Mouse (Mus musculus) liver, embryonic 11.5 days (tissue): Measurements from ENCODE around the gene Cd244a. TPM values are rescaled to one million over a fixed set of nuclear protein-coding genes. Genes with fewer than 3 reads are reported as not detected.

Experiments
- ATAC-seq: fragments of 200-750 bp; cut with Nextera tagmentation; replicated peaks from 2 replicates; pipeline ENCODE4 v1.8.0; 2017; ENCODE audit warnings: moderate number of reproducible peaks, mild to moderate bottlenecking, moderate TSS enrichment, moderate library complexity; ENCODE audit not compliant: low FRiP score
- DNase-seq: peaks from one replicate; pipeline ENCODE4 v3.0.0-alpha.2; 2017; ENCODE audit warnings: low spot score
- H3K27ac ChIP-seq: fragments of 300-500 bp; sonication (generic); 2 replicates; pipeline ENCODE4 v1.5.1; 2014; ENCODE audit warnings: mild to moderate bottlenecking, low read depth, low read length, control low read depth
- H3K27me3 ChIP-seq: fragments of 300-500 bp; sonication (generic); replicated peaks from 2 replicates; pipeline ENCODE4 v1.6.1; 2014; ENCODE audit warnings: low read length, mixed read lengths; ENCODE audit not compliant: control insufficient read depth, insufficient read depth
- H3K36me3 ChIP-seq: fragments of 300-500 bp; sonication (generic); 2 replicates; pipeline ENCODE4 v1.6.1; 2014; ENCODE audit warnings: mild to moderate bottlenecking, low read length, moderate library complexity, mixed read lengths; ENCODE audit not compliant: control insufficient read depth, insufficient read depth
- H3K4me1 ChIP-seq: fragments of 300-500 bp; sonication (generic); replicated peaks from 2 replicates; pipeline ENCODE4 v1.6.1; 2014; ENCODE audit warnings: low read length, mixed read lengths; ENCODE audit not compliant: control insufficient read depth, insufficient read depth
- H3K4me2 ChIP-seq: fragments of 300-500 bp; sonication (generic); 2 replicates; pipeline ENCODE4 v1.6.1; 2014; ENCODE audit warnings: mild to moderate bottlenecking, control low read depth, moderate library complexity
- H3K4me3 ChIP-seq: fragments of 300-500 bp; sonication (generic); 2 replicates; pipeline ENCODE4 v1.5.1; 2014; ENCODE audit warnings: low read depth, low read length, control low read depth
- H3K9ac ChIP-seq: fragments of 300-500 bp; sonication (generic); 2 replicates; pipeline ENCODE4 v1.6.1; 2014; ENCODE audit warnings: low read depth, low read length, control low read depth
- H3K9me3 ChIP-seq: fragments of 300-500 bp; sonication (generic); 2 replicates; pipeline ENCODE4 v1.6.1; 2016; ENCODE audit warnings: low read length, inconsistent platforms, mixed read lengths; ENCODE audit not compliant: control insufficient read depth
- WGBS: fragments of 180-500 bp; shearing (Covaris S2); extraction: QIAGEN DNeasy Blood & Tissue Kit; methylation state at CpG from one replicate; pipeline ENCODE4 v1.1.7; 2014; 5-methylcytosine and 5-hydroxymethylcytosine counted together
- polyA plus RNA-seq: library from polyadenylated mRNA; unstranded; fragments of >200 nt; fragmentation: Nextera tagmentation; extraction: Ambion mirVana; gene quantifications from 2 replicates; pipeline ENCODE4 v1.2.1, GENCODE M21; 2014

Cd244a gene
- polyA plus RNA-seq, 1 experiment from 2014 or later = 0.63 TPM

- DNase-seq (no peak), ATAC-seq (no peak)
- H3K9me3 ChIP-seq = no peaks in the 10 kb centered on the region
Measured at GRCm38 (mm10) chr1:171606656-171607055, 47.7 kb downstream of the Cd244a start.

GRCm38 (mm10) chr1:171607176-171607575, 48.2 kb downstream of the Cd244a start, which contains the start of gene Ly9:
Gene Ly9, minus strand, starts transcription at chr1:171607410.
- H3K27ac ChIP-seq = no peak within 1 kb of the TSS
- H3K27me3 ChIP-seq = no peaks in the 10 kb centered on the region
- no peaks in the 10 kb centered on the region for H3K9me3 ChIP-seq
- DNase-seq (no peak), ATAC-seq (no peak)
- no peak within 1 kb of the TSS for H3K4me3 ChIP-seq
- H3K4me1 ChIP-seq = no peaks in the 10 kb centered on the region
- 52% methylated on average over 9 of the region's 9 CpGs for WGBS
- H3K36me3 ChIP-seq = no peaks in the 10 kb centered on the region
- no peak within 1 kb of the TSS for H3K4me2 ChIP-seq
- H3K9ac ChIP-seq = no peak within 1 kb of the TSS

More at GRCm38 (mm10) chr1:171606656-171607055, 47.7 kb downstream of the Cd244a start:
- H3K36me3 ChIP-seq = no peaks in the 10 kb centered on the region
- no peaks in the 10 kb centered on the region for H3K4me1 ChIP-seq
- H3K27ac ChIP-seq = no peak overlapping the region
- H3K4me2 ChIP-seq = no peak overlapping the region
- no peak overlapping the region for H3K4me3 ChIP-seq
- 84% methylated on average over 3 of the region's 3 CpGs for WGBS
- H3K27me3 ChIP-seq = no peaks in the 10 kb centered on the region
- no peak overlapping the region for H3K9ac ChIP-seq

- Histone ChIP-seq H3K9ac (no peak overlapping the region), H3K4me1 (no peaks in the 10 kb centered on the region), H3K4me3 (no peak overlapping the region), H3K27ac (no peak overlapping the region), H3K9me3 (no peaks in the 10 kb centered on the region), H3K4me2 (no peak overlapping the region), H3K36me3 (no peaks in the 10 kb centered on the region), H3K27me3 (no peaks in the 10 kb centered on the region)
- DNase-seq (no peak), ATAC-seq (no peak)
- 79% methylated on average over 2 of the region's 2 CpGs for WGBS
Measured at GRCm38 (mm10) chr1:171610026-171610425, 51.0 kb downstream of the Cd244a start.

- Histone ChIP-seq H3K4me2 (no peak overlapping the region), H3K9ac (no peak overlapping the region), H3K4me1 (no peaks in the 10 kb centered on the region), H3K9me3 (no peaks in the 10 kb centered on the region), H3K4me3 (no peak overlapping the region), H3K27me3 (no peaks in the 10 kb centered on the region), H3K27ac (no peak overlapping the region), H3K36me3 (no peaks in the 10 kb centered on the region)
- DNase-seq (no peak), ATAC-seq (no peak)
- WGBS = 17% methylated on average over 1 of the region's 1 CpGs
Measured at GRCm38 (mm10) chr1:171610781-171611180, 51.8 kb downstream of the Cd244a start.

GRCm38 (mm10) chr1:171613962-171614361, 55.0 kb downstream of the Cd244a start:
- DNase-seq (no peak), ATAC-seq (no peak)
- no peaks in the 10 kb centered on the region for H3K27me3 ChIP-seq
- H3K9me3 ChIP-seq = no peaks in the 10 kb centered on the region
- H3K4me1 ChIP-seq = no peaks in the 10 kb centered on the region
- H3K4me3 ChIP-seq = no peak overlapping the region
- 22% methylated on average over 2 of the region's 2 CpGs for WGBS
- H3K4me2 ChIP-seq = no peak overlapping the region
- no peak overlapping the region for H3K9ac ChIP-seq
- H3K36me3 ChIP-seq = no peaks in the 10 kb centered on the region
- H3K27ac ChIP-seq = no peak overlapping the region

- H3K27me3 ChIP-seq = no peaks in the 10 kb centered on the region
- no peaks in the 10 kb centered on the region for H3K4me1 ChIP-seq
- ATAC-seq (no peak), DNase-seq (no peak)
- H3K9me3 ChIP-seq = no peaks in the 10 kb centered on the region
- no peak overlapping the region for H3K4me2 ChIP-seq
- no peak overlapping the region for H3K9ac ChIP-seq
- H3K36me3 ChIP-seq = no peaks in the 10 kb centered on the region
- H3K4me3 ChIP-seq = no peak overlapping the region
- H3K27ac ChIP-seq = no peak overlapping the region
- 70% methylated on average over 11 of the region's 11 CpGs for WGBS
Measured at GRCm38 (mm10) chr1:171616881-171617515, 58.0 kb downstream of the Cd244a start.

- no peaks in the 10 kb centered on the region for H3K9me3 ChIP-seq
- no peak for DNase-seq
- H3K27ac ChIP-seq = no peak overlapping the region
- H3K4me2 ChIP-seq = no peak overlapping the region
- no peaks in the 10 kb centered on the region for H3K27me3 ChIP-seq
- no peaks in the 10 kb centered on the region for H3K36me3 ChIP-seq
- H3K4me3 ChIP-seq = no peak overlapping the region
- 61% methylated on average over 8 of the region's 8 CpGs for WGBS
- no peak overlapping the region for H3K9ac ChIP-seq
- ATAC-seq = no peak
- H3K4me1 ChIP-seq = no peaks in the 10 kb centered on the region
Measured at GRCm38 (mm10) chr1:171619001-171619400, 60.0 kb downstream of the Cd244a start.

GRCm38 (mm10) chr1:171619645-171620044, 60.7 kb downstream of the Cd244a start:
- 64% methylated on average over 3 of the region's 3 CpGs for WGBS
- Histone ChIP-seq H3K4me1 (no peaks in the 10 kb centered on the region), H3K4me3 (no peak overlapping the region), H3K4me2 (no peak overlapping the region), H3K36me3 (no peaks in the 10 kb centered on the region), H3K27ac (no peak overlapping the region), H3K27me3 (no peaks in the 10 kb centered on the region), H3K9me3 (no peaks in the 10 kb centered on the region), H3K9ac (no peak overlapping the region)
- ATAC-seq (no peak), DNase-seq (no peak)

- Histone ChIP-seq H3K27me3 (no peaks in the 10 kb centered on the region), H3K27ac (no peak overlapping the region), H3K9ac (no peak overlapping the region), H3K4me1 (no peaks in the 10 kb centered on the region), H3K4me3 (no peak overlapping the region), H3K36me3 (no peaks in the 10 kb centered on the region), H3K9me3 (no peaks in the 10 kb centered on the region), H3K4me2 (no peak overlapping the region)
- WGBS = 85% methylated on average over 6 of the region's 6 CpGs
- no peak for DNase-seq
- ATAC-seq = no peak
Measured at GRCm38 (mm10) chr1:171620091-171620490, 61.1 kb downstream of the Cd244a start.
